Mouse (Mus musculus) neutrophil, adult 5-6 weeks (primary cell): ENCODE results near the gene Acot8. TPM values are rescaled to one million over a fixed set of nuclear protein-coding genes. Genes with fewer than 3 reads are reported as not detected.
"Not testable (repeated sequence)": the region's sequence is repeated elsewhere in the genome, so short reads cannot be mapped to it uniquely, and the experiment has no call there.

Experiments
- ATAC-seq: fragments of 151-379, 151-347 bp; 2 replicates; pipeline ENCODE4 v1.8.0; 2017; ENCODE audit warnings: mild to moderate bottlenecking, moderate TSS enrichment; ENCODE audit not compliant: insufficient number of reproducible peaks, poor library complexity, low FRiP score, severe bottlenecking; ENCODE audit errors: extremely low read depth
- total RNA-seq: library from RNA; stranded (forward); fragments of 200-1000 nt; gene quantifications from 2 replicates; pipeline ENCODE4 v1.2.3, GENCODE M21; 2017

Gene Acot8
- total RNA-seq, 1 experiment from 2014 or later: 35.4 TPM

GRCm38 (mm10) chr2:164817206-164817605 lies 12.5 kb upstream of the Acot8 start:
- no peak for ATAC-seq

GRCm38 (mm10) chr2:164815821-164816220 lies 11.1 kb upstream of the Acot8 start:
- no peak for ATAC-seq

GRCm38 (mm10) chr2:164815348-164815747 lies 10.7 kb upstream of the Acot8 start:
- ATAC-seq: no peak

GRCm38 (mm10) chr2:164813557-164813956 lies 8.9 kb upstream of the Acot8 start:
- ATAC-seq: no peak

GRCm38 (mm10) chr2:164806614-164807013 lies 1.9 kb upstream of the Acot8 start:
- no peak for ATAC-seq

- no peak for ATAC-seq
Measured at GRCm38 (mm10) chr2:164805332-164805718, 643 bp upstream of the Acot8 start.

- ATAC-seq: no peak
Measured at GRCm38 (mm10) chr2:164803921-164804313, 765 bp downstream of the Acot8 start.

- no peak for ATAC-seq
Measured at GRCm38 (mm10) chr2:164803201-164803920, 1.3 kb downstream of the Acot8 start.

GRCm38 (mm10) chr2:164800252-164801004 lies 4.3 kb downstream of the Acot8 start:
- no peak for ATAC-seq

GRCm38 (mm10) chr2:164798554-164798953 lies 6.1 kb downstream of the Acot8 start:
- not testable (repeated sequence) for ATAC-seq

GRCm38 (mm10) chr2:164795868-164796267 lies 8.8 kb downstream of the Acot8 start:
- ATAC-seq: no peak

- ATAC-seq: peak; percentile 80
Measured at GRCm38 (mm10) chr2:164794293-164794692, 10.4 kb downstream of the Acot8 start.

- ATAC-seq: no peak
Measured at GRCm38 (mm10) chr2:164793772-164794171, 10.9 kb downstream of the Acot8 start.

GRCm38 (mm10) chr2:164793236-164793635 lies 11.4 kb downstream of the Acot8 start:
- ATAC-seq: peak; percentile 51; the same call in 1 of the 2 replicates

- no peak for ATAC-seq
Measured at GRCm38 (mm10) chr2:164792400-164793190, 12.1 kb downstream of the Acot8 start.

- no peak for ATAC-seq
Measured at GRCm38 (mm10) chr2:164791841-164792261, 12.8 kb downstream of the Acot8 start.

GRCm38 (mm10) chr2:164790451-164790850 lies 14.2 kb downstream of the Acot8 start:
- no peak for ATAC-seq

- ATAC-seq: no peak
Measured at GRCm38 (mm10) chr2:164788411-164788810, 16.3 kb downstream of the Acot8 start.

GRCm38 (mm10) chr2:164787779-164788178 lies 16.9 kb downstream of the Acot8 start:
- no peak for ATAC-seq
